Mouse (Mus musculus): Measurements from ENCODE around the gene Cnep1r1. TPM values are rescaled to one million over a fixed set of nuclear protein-coding genes. Genes with fewer than 3 reads are reported as not detected.

The Cnep1r1 gene
- polyA plus RNA-seq, 1 experiment, result 65.7 TPM

DNA sequence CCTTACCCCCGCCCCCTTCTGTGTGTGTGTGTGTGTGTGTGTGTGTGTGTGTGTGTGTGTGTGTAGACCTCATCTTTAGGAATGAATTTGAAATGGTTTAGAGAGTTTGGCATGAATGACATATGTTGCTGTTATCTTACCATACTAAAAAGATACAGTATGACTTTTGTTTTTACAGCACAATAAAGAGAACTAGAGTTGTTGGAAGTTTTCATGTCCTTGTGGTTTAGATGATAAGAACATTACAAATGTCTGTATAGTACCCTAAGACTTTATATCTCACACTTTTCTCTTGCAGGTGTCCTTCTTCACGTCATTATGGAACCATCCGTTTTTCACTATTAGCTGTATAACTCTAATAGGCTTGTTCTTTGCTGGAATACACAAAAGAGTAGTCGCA, 10.8 kb downstream of the Cnep1r1 start:
- Histone ChIP-seq H3K27ac (ENCODE audit: insufficient read depth, low read length) (no peak overlapping the region), H3K4me3 (ENCODE audit: insufficient read depth, low read length) (no peak overlapping the region), H3K4me1 (ENCODE audit: control insufficient read depth, insufficient read depth, low read length) (no peaks in the 10 kb centered on the region)
- TF ChIP-seq POLR2A (IDR thresholded peaks at IDR 0.05; ENCODE audit: low read depth, low read length) (no peak), CTCF (IDR thresholded peaks at IDR 0.05; ENCODE audit: borderline replicate concordance, insufficient read depth, low read length) (no peak)

DNA sequence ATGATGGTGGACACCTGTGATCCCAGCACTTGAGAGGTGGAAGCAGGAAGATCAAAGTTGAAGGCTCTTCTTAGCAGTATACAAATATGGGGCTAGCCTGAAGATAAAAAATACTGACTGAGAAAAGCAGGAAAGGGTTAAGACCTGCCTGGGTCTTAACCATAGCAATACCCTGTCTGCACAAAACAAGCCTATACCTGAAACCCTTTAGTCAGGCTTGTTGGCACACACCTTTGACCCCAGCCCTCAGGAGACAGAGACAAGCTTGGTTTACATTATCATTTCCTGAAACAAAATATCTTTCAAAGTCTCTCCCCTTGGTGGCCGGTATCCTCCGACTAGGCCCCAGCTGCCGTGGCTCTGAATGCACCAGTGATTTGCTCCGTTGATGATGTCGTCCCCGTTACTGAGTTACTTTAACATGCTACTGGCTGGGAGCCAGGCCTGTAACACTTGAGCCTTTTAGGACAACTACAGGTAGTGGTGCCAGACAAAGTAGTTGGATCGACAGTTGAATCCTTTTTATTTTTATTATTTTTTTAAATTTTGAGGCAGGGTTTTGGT, 12.3 kb downstream of the Cnep1r1 start:
- H3K27ac ChIP-seq (ENCODE audit: insufficient read depth, low read length), result no peak overlapping the region
- no peak for TF ChIP-seq POLR2A (IDR thresholded peaks at IDR 0.05; ENCODE audit: low read depth, low read length)
- TF ChIP-seq CTCF (IDR thresholded peaks at IDR 0.05; ENCODE audit: borderline replicate concordance, insufficient read depth, low read length), result no peak
- no peak overlapping the region for H3K4me3 ChIP-seq (ENCODE audit: insufficient read depth, low read length)

DNA sequence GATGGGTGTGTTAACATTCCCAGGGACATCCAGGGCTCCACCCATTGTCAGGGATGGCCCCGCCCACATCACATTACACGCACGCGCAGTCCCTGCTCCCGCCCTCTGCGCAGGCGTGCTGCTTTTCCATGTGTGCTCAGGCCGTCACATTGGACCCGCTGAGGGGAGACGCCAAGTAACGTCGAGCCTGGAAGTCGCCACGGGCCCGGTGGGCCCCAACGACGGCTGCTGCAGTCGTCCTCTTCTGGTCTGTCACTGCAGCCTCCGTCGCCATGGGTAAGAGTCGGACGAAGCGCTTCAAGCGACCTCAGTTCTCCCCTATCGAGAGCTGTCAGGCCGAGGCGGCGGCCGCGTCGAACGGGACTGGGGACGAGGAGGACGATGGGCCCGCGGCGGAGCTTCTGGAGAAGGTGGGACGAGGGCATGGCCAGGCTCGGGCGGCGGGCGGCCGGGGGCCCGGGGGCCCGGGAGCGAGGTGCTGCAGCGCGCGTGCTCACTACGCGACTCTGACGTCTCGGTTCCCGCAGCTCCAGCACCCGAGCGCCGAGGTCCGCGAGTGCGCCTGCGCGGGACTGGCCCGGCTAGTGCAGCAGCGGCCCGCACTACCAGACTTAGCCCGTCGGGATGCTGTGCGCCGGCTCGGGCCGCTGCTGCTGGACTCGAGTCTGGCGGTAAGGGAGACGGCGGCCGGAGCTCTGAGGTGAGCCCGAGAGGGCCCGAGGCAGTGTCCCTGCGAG, 19.3 kb downstream of the Cnep1r1 start, which contains the start of gene Heatr3:
Gene Heatr3, plus strand, starts transcription at position 108 of the 737 bp plus-strand sequence.
- peak; percentile 96 for TF ChIP-seq POLR2A (IDR thresholded peaks at IDR 0.05; ENCODE audit: low read depth, low read length)
- TF ChIP-seq CTCF (IDR thresholded peaks at IDR 0.05; ENCODE audit: borderline replicate concordance, insufficient read depth, low read length), result no peak
- Histone ChIP-seq H3K4me1 (ENCODE audit: control insufficient read depth, insufficient read depth, low read length) (peaks cover 3% of the 10 kb centered on the region; the same call in 1 of the 2 replicates), H3K4me3 (ENCODE audit: insufficient read depth, low read length) (peak within 1 kb of the TSS; percentile 84), H3K27ac (ENCODE audit: insufficient read depth, low read length) (peak within 1 kb of the TSS; percentile 79)

More for the DNA sequence above, 12.3 kb downstream of the Cnep1r1 start:
- no peaks in the 10 kb centered on the region for H3K4me1 ChIP-seq (ENCODE audit: control insufficient read depth, insufficient read depth, low read length)

DNA sequence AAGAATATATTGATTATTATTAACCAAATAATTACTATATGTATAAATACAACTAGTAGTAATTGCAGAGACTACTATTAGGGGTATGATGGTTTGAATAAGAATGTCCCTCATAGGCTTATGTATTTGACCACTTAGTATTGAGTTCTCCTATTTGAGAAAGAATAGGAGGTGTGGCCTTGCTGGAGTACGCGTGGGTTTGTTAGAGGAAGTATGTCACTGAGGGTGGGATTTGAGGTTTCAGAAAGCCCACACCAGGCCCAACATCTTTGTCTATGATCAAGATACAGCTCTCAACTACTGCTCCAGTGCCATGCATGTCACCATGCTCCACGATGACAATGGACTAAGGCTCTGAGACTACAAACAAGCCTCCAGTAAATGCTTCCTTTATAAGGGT, 20.7 kb downstream of the Cnep1r1 start:
- H3K4me1 ChIP-seq (ENCODE audit: control insufficient read depth, insufficient read depth, low read length), result peaks cover 3% of the 10 kb centered on the region; the same call in 1 of the 2 replicates
- H3K27ac ChIP-seq (ENCODE audit: insufficient read depth, low read length), result no peak overlapping the region
- no peak for TF ChIP-seq POLR2A (IDR thresholded peaks at IDR 0.05; ENCODE audit: low read depth, low read length)
- no peak for TF ChIP-seq CTCF (IDR thresholded peaks at IDR 0.05; ENCODE audit: borderline replicate concordance, insufficient read depth, low read length)
- no peak overlapping the region for H3K4me3 ChIP-seq (ENCODE audit: insufficient read depth, low read length)

- no peak overlapping the region for H3K27ac ChIP-seq (ENCODE audit: insufficient read depth, low read length)
- H3K4me3 ChIP-seq (ENCODE audit: insufficient read depth, low read length), result no peak overlapping the region
- TF ChIP-seq CTCF (IDR thresholded peaks at IDR 0.05; ENCODE audit: borderline replicate concordance, insufficient read depth, low read length) (no peak), POLR2A (IDR thresholded peaks at IDR 0.05; ENCODE audit: low read depth, low read length) (no peak)
- H3K4me1 ChIP-seq (ENCODE audit: control insufficient read depth, insufficient read depth, low read length), result peaks cover 3% of the 10 kb centered on the region; the same call in 1 of the 2 replicates
Measured at GRCm38 (mm10) chr8:88141629-88142028, 23.1 kb downstream of the Cnep1r1 start.

GRCm38 (mm10) chr8:88144041-88144440, 25.5 kb downstream of the Cnep1r1 start:
- TF ChIP-seq CTCF (IDR thresholded peaks at IDR 0.05; ENCODE audit: borderline replicate concordance, insufficient read depth, low read length) (no peak), POLR2A (IDR thresholded peaks at IDR 0.05; ENCODE audit: low read depth, low read length) (no peak)
- Histone ChIP-seq H3K4me3 (ENCODE audit: insufficient read depth, low read length) (no peak overlapping the region), H3K4me1 (ENCODE audit: control insufficient read depth, insufficient read depth, low read length) (peaks cover 3% of the 10 kb centered on the region; the same call in 1 of the 2 replicates), H3K27ac (ENCODE audit: insufficient read depth, low read length) (no peak overlapping the region)

DNA sequence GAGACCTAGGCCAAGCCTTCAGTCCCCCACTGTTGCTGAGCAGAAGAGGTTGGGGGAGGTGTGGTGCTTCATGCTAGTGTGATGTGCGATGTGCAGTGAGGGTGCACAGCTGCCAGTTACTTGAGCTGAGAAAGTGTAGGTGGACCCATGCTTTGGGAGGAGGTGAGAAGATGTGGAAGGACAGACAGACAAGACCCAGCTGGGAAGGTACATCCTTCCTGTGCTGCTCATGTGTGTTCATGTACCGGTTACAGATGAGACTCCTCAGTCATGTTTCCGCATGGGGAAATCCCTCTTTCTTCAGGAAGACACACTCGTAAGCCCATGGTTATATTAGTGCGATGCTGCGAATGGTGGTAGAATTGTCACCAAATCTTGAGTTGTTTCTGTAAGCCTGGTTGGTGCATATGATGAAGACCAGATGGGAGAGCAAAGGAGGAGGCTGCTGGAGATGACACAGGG, 32.4 kb downstream of the Cnep1r1 start:
- Histone ChIP-seq H3K27ac (ENCODE audit: insufficient read depth, low read length) (no peak overlapping the region), H3K4me1 (ENCODE audit: control insufficient read depth, insufficient read depth, low read length) (no peaks in the 10 kb centered on the region), H3K4me3 (ENCODE audit: insufficient read depth, low read length) (no peak overlapping the region)
- TF ChIP-seq CTCF (IDR thresholded peaks at IDR 0.05; ENCODE audit: borderline replicate concordance, insufficient read depth, low read length), result no peak
- no peak for TF ChIP-seq POLR2A (IDR thresholded peaks at IDR 0.05; ENCODE audit: low read depth, low read length)

DNA sequence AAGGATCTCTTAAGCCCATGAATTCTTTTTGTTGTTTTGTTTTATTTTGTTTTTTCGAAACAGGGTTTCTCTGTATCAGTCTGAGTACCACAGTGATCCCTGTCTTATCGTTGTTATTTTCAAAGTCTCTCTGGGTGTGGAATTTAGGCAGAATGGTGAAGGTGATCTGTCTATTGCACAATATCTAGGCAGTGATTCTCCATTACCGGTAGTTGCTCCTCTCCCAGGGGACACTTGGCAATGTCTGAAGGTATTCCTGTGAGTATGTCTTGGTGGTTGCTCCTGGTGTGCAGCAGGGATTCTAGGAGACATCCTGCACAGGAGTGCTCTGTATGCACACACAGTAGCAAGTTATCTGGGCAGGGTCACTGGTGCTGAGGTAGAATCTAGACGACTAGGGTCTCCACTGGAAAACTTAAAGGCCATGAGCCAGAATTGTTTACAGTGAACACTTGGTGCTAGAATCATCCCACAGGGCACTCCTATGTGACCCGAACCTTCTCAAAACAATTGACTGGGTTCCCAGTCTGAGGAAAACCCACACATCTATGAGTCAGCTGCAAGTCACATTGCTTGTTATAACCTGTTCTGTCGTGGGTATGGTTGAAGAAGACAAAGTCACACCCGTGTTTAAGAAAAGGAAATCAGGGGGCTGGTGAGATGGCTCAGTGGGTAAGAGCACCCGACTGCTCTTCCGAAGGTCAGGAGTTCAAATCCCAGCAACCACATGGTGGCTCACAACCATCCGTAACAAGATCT, 41.8 kb downstream of the Cnep1r1 start:
- Histone ChIP-seq H3K4me1 (ENCODE audit: control insufficient read depth, insufficient read depth, low read length) (0 out of 2 replicates have a peak, but pooled peaks cover 2% of the 10 kb centered on the region), H3K4me3 (ENCODE audit: insufficient read depth, low read length) (no peak overlapping the region), H3K27ac (ENCODE audit: insufficient read depth, low read length) (no peak overlapping the region; the same call in 1 of the 2 replicates)
- TF ChIP-seq POLR2A (IDR thresholded peaks at IDR 0.05; ENCODE audit: low read depth, low read length) (no peak), CTCF (IDR thresholded peaks at IDR 0.05; ENCODE audit: borderline replicate concordance, insufficient read depth, low read length) (no peak)

- TF ChIP-seq POLR2A (IDR thresholded peaks at IDR 0.05; ENCODE audit: low read depth, low read length), result no peak
- peak; percentile 60; the same call in 1 of the 2 replicates for TF ChIP-seq CTCF (IDR thresholded peaks at IDR 0.05; ENCODE audit: borderline replicate concordance, insufficient read depth, low read length)
- H3K4me3 ChIP-seq (ENCODE audit: insufficient read depth, low read length), result no peak overlapping the region
- no peak overlapping the region for H3K27ac ChIP-seq (ENCODE audit: insufficient read depth, low read length)
- H3K4me1 ChIP-seq (ENCODE audit: control insufficient read depth, insufficient read depth, low read length), result 0 out of 2 replicates have a peak, but pooled peaks cover 2% of the 10 kb centered on the region
Measured at GRCm38 (mm10) chr8:88161439-88161838, 42.9 kb downstream of the Cnep1r1 start.

Data from embryonic fibroblast, embryonic 13.5 days (primary cell).